Mouse (Mus musculus) regulatory T cell (primary cell): ENCODE measurements at regions not wholly inside any gene's neighbourhood (a gene's known extent, or its start where the extent isn't known, plus 50 kb on each side); places are given as distances from the start of the nearest gene placed in this dataset.
"Not testable (repeated sequence)": the region's sequence is repeated elsewhere in the genome, so short reads cannot be mapped to it uniquely, and the experiment has no call there.

Experiments used
- in situ Hi-C: fragments of 300-600 bp; cut with MboI, MseI; formaldehyde crosslinking; loops from one replicate; pipeline ENCODE4 v1.15.1; 2025; ENCODE audit warnings: high pct_unique_total_duplicates

DNA sequence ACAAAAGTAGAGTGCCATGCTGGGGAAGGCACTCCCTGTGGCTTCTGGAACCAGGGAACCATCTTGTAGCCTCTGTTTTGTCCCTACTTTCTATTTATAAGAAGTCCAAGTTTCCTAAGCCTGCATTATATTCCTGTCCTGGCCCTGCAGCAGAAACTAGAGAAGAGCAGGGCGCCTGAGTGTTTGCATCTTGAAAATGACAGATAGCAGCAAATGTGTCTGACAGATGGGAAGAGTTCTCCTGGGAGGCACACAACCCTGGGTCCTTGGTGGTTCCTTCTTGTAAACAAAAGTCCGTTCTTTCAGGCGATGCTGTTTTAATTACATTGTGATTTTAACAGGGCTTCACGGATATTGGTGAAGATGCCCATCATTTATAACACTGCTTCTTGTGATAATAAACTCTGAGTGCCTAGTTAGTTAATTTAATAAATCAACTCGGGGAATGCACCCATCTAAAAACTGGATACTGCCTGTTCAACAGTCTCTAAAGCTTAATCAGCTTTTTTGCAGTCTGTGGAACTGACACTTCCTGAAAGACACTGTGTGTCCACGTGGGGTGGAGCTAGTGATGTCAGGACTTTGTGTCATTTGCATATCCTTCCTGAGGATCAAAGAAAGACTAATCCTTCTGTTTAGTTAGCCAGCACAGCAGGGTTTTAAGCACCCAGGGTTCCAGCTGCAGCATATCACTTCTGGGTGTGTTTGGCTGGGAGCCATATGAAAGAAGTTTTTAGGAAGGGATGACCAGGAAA is 188.3 kb upstream of the Ccdc54 start:
- in situ Hi-C loops, result no loop called here

DNA sequence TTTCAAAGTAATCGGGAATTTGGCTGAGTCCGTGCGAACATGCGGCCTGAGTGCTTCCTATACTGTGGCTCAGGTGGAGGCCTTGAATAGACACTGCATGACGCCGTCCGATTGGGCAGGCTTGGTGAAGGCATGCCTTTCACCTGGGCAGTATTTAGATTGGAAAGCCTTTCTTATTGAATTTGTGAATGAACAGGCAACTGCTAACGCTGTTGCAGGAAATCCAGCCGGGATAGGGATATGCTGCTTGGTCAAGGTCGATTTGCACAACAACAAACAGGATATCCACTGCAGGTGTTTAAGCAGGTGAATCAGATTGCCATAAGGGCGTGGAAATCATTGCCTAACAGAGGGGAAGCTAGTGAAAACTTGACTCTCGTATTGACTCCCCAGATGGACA is 183.7 kb upstream of the Ccdc54 start:
- in situ Hi-C loops, result not testable (repeated sequence)

DNA sequence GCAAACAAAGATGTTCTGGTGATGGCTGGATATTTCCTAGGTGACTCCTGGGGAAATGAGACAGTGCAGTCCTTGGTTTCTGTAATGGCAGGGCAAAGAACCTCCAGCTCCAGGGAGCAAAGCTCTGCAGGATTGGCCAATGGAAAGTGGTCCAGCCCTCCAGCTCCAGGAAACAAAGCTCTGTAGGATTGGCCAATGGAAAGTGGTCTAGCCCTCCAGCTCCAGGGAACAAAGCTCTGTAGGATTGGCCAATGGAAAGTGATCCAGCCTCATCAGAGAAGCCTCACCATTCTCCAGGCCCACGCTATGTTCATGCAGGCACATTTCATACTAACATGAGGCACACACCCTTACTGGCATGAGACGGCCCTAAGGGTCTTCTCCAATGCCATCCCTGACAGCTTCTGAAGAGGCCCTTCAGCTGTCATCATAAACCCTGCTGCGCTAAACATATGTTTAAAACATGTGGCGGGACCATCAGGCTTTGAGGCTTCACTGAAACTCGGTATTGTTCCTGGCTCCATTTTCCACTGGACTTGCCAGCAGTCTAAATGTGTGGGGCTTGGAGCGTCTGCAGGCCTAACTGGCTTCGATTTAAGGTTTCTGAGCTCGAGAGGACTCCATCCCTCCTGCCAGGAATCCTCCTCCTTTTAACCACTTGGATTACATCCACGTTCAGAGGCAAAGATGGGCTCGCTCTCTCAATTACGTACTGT is 175.3 kb upstream of the Ccdc54 start:
- in situ Hi-C loops, result loop anchor here (10.0 kb wide), 1 partner anchor 1441 kb away; no protein-coding TSS in a partner anchor

DNA sequence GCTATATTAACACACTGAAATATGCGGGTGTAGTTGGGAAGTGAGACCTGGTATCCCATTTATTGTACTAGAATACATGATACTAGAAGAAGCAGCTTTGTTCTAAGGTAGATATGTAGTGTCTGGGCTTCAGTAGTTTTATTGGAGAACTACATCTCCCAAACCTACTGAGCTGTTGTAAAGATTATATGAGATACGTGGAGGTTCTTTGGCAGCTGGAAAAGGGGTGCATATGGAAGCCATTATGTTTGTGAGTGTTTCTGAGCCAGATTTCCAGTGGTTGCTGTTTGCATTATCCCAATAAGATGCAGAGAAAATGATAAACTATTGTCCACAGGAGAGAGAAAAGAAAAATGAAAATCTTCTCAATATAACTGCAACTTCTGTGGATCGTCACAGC is 171.1 kb upstream of the Ccdc54 start:
- in situ Hi-C loops, result loop anchor here (10.0 kb wide), 1 partner anchor 1437 kb away; no protein-coding TSS in a partner anchor

DNA sequence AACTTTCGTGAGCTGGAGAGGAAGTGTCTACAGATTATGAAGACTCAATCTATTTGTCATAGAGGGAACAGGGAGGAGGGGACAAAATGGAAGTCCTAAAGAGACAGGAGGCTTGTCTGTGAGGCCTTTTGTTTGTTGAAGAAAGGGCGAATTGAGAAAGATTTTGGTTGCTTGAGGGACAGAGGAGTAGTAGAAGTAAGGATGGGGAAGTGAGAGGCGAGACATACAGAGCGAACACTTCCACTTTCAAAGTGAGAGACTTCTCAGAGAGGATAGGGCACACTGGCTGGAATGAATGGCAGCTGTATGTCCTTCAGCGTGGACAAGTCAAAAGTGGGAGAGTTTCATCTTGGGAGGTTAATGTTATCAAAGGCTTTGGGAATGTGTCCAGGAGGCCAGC is 169.0 kb upstream of the Ccdc54 start:
- in situ Hi-C loops, result loop anchor here (10.0 kb wide), 1 partner anchor 1435 kb away; no protein-coding TSS in a partner anchor

DNA sequence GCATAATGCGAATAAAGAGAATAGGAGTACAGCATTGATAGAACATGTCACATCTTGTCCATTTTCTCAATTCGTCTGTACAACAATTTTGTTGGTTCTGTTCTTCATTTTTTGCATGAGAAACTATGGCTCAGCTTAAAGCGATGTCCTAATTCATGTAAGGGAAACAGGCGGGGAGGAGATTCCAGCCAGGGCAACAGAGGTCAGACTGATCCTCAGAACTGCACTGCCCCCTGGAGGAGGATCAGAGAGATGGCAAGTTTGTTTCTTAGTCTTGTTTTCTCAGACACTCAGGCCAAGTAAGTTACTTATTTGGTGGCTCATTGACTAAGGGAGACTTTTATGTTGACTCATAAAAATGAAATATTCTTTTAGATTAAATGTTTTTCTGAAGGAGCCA is 165.7 kb upstream of the Ccdc54 start:
- in situ Hi-C loops, result no loop called here

DNA sequence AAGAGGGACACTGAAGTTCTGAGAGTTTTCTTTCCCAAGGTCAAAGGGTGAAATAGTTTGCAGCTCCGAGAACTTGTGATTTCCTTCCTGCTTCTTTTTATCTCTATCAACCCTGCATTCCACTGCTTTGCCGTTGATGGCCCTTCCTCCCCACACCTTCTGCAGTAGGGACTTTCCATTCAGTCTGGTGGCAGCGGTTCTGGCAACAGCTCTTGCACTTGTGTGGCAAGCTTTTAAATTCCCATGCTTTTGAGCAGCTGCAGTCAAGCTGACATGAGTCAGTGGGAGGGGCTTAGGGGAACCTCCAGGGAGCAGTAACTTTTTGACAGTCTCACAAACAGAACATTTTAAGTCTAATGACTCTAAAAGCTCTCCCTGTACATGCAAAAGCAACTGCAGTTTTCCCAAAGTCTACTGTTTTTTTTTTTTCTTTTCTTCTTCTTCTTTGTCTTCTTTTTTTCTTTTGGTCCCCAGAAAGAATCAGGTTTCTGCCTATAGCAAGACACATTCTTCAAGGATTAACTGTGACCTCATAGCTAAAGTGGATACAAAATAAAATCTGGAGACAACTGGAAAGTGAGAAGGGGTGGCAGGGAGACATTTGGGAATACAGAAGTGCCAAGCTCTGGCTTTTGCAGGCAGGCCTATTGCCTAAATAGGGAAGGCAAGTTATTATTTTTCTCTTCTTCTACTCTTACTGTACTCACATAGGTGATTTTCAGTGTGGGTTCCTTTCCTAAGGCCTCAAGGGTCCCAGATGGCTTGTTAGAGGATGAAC is 162.8 kb upstream of the Ccdc54 start:
- in situ Hi-C loops, result no loop called here

DNA sequence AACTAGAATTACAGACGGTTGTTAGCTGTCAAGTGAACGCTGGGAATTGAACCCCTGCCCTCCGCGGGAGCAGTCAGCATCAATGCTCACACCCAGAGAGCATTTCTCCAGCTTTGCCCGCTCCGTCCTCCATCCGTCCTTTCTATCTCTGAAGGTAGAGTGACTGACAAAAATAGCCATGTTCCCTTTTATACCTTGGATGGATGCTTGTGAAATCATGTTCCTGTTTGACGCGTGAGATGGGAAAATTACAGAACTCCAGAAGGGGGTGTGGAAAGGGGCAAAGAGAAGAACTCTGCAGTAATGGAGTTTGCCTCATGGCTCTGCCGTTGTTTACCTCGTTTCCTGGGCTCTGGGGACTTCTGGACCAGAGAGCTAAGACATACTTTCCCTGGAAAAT is 162.1 kb upstream of the Ccdc54 start:
- in situ Hi-C loops, result no loop called here

DNA sequence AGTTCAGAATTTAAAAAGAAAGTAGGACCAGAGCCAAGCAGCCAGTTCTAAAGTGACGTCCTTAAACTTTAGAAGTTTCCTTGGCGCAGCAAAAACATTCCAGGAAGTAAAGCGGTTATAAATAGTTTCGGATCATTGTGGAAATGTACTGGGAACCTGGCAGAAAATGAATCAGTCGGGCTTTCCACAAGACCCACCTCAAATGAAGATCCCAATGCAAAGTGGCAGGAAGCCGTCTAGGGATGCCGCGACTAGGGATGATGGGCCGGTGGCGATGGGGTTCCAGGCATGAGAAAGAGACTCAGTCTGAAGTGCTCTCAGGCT is 161.3 kb upstream of the Ccdc54 start:
- in situ Hi-C loops, result no loop called here

DNA sequence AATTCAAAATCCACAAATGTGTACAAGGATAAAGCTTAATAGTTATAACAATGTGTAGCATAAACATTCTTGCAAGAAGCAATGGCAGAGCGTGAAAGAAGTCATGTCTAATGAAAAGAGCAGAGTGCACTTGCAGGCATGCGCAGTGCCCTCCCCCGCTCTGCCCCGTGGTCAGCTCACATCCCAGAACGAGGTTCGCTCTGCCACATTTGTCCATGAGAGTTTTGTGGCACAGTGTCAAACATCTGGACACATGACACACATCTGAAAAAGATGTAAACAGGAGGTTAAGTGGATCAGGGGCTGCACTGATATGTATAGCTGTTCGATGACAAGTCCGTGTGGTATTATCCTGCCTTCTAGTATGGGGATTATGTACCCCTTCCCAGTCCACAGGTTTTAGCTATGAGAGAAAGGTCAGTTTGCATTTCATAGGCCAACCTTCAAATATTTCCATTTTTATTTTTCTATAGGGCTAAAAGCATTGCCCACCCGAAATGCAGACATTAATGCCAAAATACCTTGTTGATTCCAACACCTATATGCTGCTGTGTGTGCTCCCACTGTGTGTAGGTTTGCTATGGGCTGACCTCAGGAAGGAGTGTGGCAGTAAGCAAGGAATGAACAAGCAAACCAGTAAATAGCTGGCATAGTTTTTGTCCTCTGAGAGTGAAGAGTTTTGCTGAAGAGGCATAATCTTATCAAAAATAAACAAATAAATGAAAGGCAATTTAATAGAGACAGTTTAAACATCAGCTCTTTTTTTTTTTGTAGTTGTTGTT is 160.7 kb upstream of the Ccdc54 start:
- in situ Hi-C loops, result no loop called here

DNA sequence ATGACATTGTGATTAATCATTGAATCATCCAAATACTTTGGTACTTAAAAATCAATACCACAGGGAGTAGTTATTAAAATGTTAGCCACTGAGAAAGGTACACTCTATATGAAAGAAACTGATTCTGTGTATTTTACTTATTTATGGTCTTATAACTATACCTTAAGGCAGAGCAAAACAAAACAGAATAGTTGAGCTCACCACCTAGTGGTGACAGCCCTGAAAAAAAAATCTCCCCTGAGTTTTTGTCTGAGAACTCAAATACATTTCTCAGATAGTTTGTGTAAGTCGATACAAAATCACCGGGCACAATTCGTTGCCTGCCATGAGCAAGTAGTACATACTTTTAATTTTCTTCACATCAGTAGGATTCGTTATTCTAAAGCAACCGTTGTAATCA is 156.7 kb upstream of the Ccdc54 start:
- in situ Hi-C loops, result loop anchor here (25.0 kb wide), 2 partner anchors 685 to 860 kb away; no protein-coding TSS in a partner anchor

DNA sequence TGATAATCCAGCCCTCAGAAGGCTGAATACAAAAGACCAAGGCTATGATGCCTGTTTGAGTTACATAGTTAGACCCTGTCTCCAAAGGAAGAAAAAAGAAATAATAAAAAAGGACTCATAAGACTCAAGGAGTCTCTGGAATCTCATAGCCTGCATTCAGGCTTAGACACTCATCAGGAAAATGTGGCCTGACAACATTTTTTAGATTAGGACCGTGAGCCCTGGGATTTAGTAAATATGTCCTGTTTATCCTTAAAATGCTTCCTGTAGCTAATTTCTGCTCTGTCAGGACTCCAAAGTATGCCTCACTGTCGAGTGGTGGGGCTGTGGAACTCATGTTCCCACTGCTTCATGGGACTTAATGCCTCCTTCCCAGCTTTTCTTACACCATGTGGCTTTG is 154.8 kb upstream of the Ccdc54 start:
- in situ Hi-C loops, result loop anchor here (25.0 kb wide), 2 partner anchors 683 to 858 kb away; no protein-coding TSS in a partner anchor

DNA sequence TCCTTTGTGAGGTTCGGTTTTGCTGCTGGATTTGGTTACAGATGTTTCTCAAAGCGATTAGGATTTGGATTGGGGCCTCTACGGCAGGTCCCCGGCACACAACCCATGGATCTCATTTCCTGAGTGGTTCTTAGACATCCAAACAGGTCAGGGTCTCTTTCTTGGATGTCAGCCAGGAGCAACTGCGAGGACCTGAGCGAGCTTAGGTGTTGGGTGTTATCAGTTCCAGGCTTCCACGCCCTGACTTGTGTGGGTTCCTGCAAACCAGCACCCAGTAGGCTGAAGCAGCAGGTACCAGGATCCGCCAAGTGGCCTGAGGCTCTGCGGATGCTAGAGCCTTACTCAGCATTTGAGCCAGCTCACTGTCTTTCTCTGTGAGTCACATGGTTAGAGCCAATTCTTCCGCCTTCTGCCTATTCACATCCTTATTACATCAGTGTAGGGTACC is 146.5 kb upstream of the Ccdc54 start:
- in situ Hi-C loops, result loop anchor here (5.0 to 25.0 kb wide), 3 partner anchors 205 to 850 kb away; no protein-coding TSS in a partner anchor

DNA sequence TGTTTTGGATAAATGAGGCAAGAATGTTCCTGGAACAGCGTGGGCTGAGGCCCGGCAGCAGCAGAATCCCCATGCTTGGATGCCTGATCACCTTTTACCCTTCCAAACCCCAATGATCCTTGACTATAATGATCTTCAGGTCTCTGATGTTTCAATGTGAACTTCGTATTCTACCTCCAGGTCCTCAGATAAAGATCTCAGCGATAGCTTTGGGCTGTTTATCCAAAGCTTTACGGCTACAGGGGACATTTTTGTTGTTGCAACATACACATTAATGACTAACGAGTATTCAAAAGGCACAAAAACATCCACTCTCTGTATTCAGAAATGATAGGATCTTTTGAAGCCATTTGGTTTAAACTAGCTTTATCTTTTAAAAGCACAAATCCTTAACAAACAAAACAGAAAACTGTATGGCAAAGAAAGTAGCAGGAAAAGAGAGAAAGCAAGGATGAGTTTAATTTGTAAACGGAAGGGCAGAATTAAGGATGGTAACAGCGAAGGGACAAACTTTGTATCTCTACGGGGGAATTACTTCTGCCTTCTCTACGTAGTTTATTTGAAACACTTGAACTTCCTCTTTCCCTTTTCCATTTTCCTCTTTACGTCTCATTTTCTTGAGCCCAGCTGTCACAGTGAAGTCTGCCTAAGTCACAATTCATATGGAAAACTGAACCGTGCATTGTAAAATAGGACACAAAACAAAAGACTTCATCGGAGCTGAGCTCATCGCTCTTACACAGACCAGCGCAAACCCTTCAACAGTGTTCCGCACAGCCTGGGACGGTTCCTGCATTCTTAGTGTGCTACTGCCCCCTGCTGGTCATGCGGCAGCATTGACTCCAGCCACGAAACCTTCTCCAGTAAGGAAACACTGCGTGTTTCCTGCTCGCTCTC is 145.4 kb upstream of the Ccdc54 start:
- in situ Hi-C loops, result loop anchor here (5.0 to 25.0 kb wide), 3 partner anchors 204 to 849 kb away; no protein-coding TSS in a partner anchor

DNA sequence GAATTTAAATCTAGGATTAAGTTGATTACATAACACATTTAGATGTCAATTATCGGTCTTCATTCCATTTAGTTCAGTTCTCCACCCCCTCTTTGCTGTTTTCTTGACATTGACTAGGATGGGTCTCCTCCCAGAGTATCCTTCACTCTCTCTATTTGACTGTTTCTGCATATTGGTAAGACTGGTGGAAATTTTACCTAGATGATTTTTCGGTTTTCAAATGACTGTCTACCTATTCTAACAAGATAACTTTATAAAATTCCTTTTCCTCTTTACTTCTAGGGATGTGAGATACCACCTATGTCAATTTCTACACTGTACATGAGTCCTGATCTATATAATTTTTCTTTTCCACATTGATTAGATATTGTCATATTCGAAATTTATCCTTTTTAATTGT is 142.4 kb upstream of the Ccdc54 start:
- in situ Hi-C loops, result loop anchor here (5.0 to 25.0 kb wide), 3 partner anchors 361 to 846 kb away; no protein-coding TSS in a partner anchor

DNA sequence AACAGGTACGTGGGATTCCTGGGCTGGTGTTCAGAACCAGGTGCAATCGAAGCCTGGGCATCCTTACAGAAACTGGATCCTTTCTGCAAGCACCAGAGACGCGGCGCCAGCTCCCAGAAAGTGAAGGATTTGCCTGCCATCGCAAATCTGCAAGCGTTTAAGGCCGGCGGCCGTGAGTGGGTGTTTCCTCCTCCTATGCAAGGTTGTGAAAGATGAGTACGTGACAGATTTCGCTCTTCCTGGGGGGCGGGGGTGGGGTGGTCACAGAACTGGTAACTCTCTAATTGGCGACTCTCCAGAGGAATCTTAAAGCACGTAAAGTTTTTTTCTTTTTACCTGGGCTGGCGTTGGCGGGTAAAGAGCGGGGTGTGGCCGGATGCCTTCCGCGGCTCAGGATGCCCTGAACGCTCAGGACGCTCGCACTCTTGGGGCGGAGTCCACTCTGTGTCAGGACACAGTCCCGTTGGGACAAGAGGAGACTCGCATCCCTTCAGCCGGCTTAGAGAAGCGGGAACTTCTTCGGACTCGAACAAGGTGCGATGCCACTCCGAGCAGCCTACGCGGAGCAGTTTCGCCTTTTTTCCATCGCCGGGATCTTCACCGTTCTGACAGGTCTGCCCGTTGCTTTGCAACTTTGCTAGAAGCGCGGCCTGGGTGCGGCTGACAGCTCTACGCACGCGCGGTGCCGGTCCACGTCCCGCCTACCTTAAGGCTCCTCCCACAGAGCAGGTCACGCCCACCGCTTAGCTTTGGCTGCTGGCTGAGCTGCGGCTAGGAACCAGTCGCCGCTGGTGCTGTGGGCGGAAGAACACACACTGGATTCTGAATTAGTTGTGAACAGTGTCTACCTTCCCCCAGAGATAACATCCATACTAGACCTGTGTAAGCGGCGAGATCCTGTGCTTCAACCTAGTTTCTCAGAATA is 141.4 kb upstream of the Ccdc54 start:
- in situ Hi-C loops, result loop anchor here (5.0 to 25.0 kb wide), 3 partner anchors 360 to 845 kb away; no protein-coding TSS in a partner anchor

DNA sequence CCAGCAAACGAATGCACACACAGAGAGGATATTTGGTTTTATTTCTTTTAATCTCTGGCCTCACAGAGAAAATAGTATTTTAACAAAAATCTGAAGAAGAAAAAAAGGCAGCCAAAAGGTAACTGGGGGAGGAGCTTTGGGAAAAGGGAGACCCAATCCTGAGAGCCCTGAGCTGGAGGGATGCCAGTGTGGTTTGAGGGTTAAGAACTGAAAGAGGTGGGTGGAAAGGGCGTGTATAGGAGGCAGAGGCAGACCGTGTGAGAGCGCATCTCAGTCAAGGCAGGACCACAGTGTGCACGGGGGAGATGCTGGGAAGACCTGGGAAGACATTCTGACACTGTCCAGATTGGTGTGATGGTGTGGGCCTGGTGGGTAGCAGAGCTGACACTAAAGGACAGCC is 138.4 kb upstream of the Ccdc54 start:
- in situ Hi-C loops, result loop anchor here (5.0 to 25.0 kb wide), 3 partner anchors 667 to 1197 kb away; no protein-coding TSS in a partner anchor

DNA sequence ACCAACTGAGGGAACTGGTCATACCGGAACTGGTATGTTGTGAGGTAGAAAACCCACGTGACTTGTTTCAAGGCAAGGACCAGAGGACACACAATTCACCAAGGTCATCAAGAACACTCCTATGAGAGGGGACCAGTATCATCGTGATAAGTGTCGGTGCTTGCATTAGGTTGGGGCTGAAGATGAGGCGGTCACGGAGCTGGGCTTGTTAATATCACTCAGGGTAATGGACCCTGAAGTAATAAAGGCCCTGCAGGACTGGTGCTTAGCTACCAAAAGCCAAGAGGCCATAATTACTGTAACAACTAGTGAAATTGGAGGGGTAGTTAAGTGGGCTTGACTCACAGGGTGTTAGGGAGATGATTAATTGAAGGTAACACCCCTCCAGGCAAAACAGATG is 132.2 kb upstream of the Ccdc54 start:
- in situ Hi-C loops, result no loop called here
